Mouse (Mus musculus) myocyte (in vitro differentiated cells): Measurements from ENCODE around the gene Gm17409. TPM values are rescaled to one million over a fixed set of nuclear protein-coding genes. Genes with fewer than 3 reads are reported as not detected.

Source experiments
- H3K27me3 ChIP-seq: one replicate; pipeline ENCODE4 v1.6.1; 2011; ENCODE audit not compliant: control insufficient read depth, insufficient read depth, insufficient read length
- H3K36me3 ChIP-seq: one replicate; pipeline ENCODE4 v1.6.1; 2011; ENCODE audit not compliant: control insufficient read depth, insufficient read depth
- H3K4me2 ChIP-seq: one replicate; pipeline ENCODE4 v1.6.1; 2011; ENCODE audit warnings: low read depth, control low read depth
- H3K4me3 ChIP-seq: one replicate; pipeline ENCODE4 v1.5.1; 2011; ENCODE audit warnings: mild to moderate bottlenecking, control low read depth, moderate library complexity
- H3K79me2 ChIP-seq: one replicate; pipeline ENCODE4 v1.6.1; 2011; ENCODE audit not compliant: control insufficient read depth, insufficient read depth
- H3ac ChIP-seq: one replicate; pipeline ENCODE4 v1.6.1; 2011; ENCODE audit not compliant: control insufficient read depth, insufficient read length
- CEBPB ChIP-seq: IDR thresholded peaks from 2 replicates; pipeline ENCODE4 v1.6.1; 2011; ENCODE audit warnings: mild to moderate bottlenecking, moderate library complexity; ENCODE audit not compliant: poor library complexity, insufficient read depth, severe bottlenecking
- E2F4 ChIP-seq: IDR thresholded peaks from one replicate; pipeline ENCODE4 v1.6.1; 2011; ENCODE audit warnings: mild to moderate bottlenecking, control low read depth, moderate library complexity; ENCODE audit not compliant: insufficient read depth
- MAX ChIP-seq: IDR thresholded peaks from one replicate; pipeline ENCODE4 v1.6.1; 2011; ENCODE audit warnings: low read depth, mild to moderate bottlenecking, control low read depth
- MYOD1 ChIP-seq, 3 experiments: IDR thresholded peaks; one replicate each; pipeline ENCODE4 v1.6.1; 2011; ENCODE audit warnings: control low read depth in 2 of 3, low read depth in 2 of 3, mild to moderate bottlenecking in 2 of 3, moderate library complexity in 1 of 3; ENCODE audit not compliant: insufficient read length in 2 of 3, control insufficient read depth in 1 of 3
- MYOG ChIP-seq, 3 experiments: IDR thresholded peaks; one replicate each; pipeline ENCODE4 v1.6.1; 2011; ENCODE audit warnings: control low read depth in 2 of 3, low read depth in 2 of 3, mild to moderate bottlenecking in 2 of 3; ENCODE audit not compliant: insufficient read length in 2 of 3, control insufficient read depth in 1 of 3, insufficient read depth in 1 of 3
- POLR2A ChIP-seq: IDR thresholded peaks from one replicate; pipeline ENCODE4 v1.6.1; 2011; ENCODE audit warnings: low read depth, mild to moderate bottlenecking, control low read depth, moderate library complexity; ENCODE audit not compliant: insufficient read length
- POLR2AphosphoS2 ChIP-seq: IDR thresholded peaks from one replicate; pipeline ENCODE4 v1.6.1; 2011; ENCODE audit warnings: low read depth, control low read depth; ENCODE audit not compliant: insufficient read length
- REST ChIP-seq: IDR thresholded peaks from one replicate; pipeline ENCODE4 v1.6.1; 2011; ENCODE audit warnings: mild to moderate bottlenecking, control low read depth, moderate library complexity; ENCODE audit not compliant: insufficient read depth, insufficient read length
- SRF ChIP-seq: IDR thresholded peaks from one replicate; pipeline ENCODE4 v1.6.1; 2011; ENCODE audit warnings: low read depth; ENCODE audit not compliant: control insufficient read depth, insufficient read length
- TCF12 ChIP-seq: IDR thresholded peaks from one replicate; pipeline ENCODE4 v1.6.1; 2011; ENCODE audit warnings: mild to moderate bottlenecking, control low read depth; ENCODE audit not compliant: poor library complexity, insufficient read depth, severe bottlenecking
- TCF3 ChIP-seq: IDR thresholded peaks from one replicate; pipeline ENCODE4 v1.6.1; 2011; ENCODE audit warnings: low read depth, control low read depth; ENCODE audit not compliant: insufficient read length
- USF1 ChIP-seq: IDR thresholded peaks from one replicate; pipeline ENCODE4 v1.6.1; 2011; ENCODE audit warnings: low read depth, mild to moderate bottlenecking, control low read depth, moderate library complexity
- polyA plus RNA-seq: library from polyadenylated mRNA; unstranded; fragments of >200 nt; fragmentation: generic; extraction: Trizol; gene quantifications from one replicate; pipeline ENCODE4 v1.2.1, GENCODE M21; 2012; ENCODE audit warnings: missing spikeins

Gene Gm17409
- polyA plus RNA-seq, 1 experiment = not detected

GRCm38 (mm10) chr2:58435507-58435906 lies 34.4 kb upstream of the Gm17409 start:
- no peak overlapping the region for H3ac ChIP-seq
- H3K79me2 ChIP-seq = no peaks in the 10 kb centered on the region
- no peak overlapping the region for H3K4me3 ChIP-seq
- H3K36me3 ChIP-seq = peaks cover 9% of the 10 kb centered on the region
- no peak for TF ChIP-seq MYOD1 (IDR thresholded peaks at IDR 0.05; ENCODE audit: control insufficient read depth in 1 of 3, insufficient read length in 2 of 3, low read depth in 2 of 3)
- TF ChIP-seq SRF = no peak
- H3K27me3 ChIP-seq = no peaks in the 10 kb centered on the region
- H3K4me2 ChIP-seq = no peak overlapping the region

- TF ChIP-seq E2F4 (no peak), MYOD1 (IDR thresholded peaks at IDR 0.05; ENCODE audit: control insufficient read depth in 1 of 3, insufficient read length in 2 of 3, low read depth in 2 of 3) (no peak), USF1 (no peak), MAX (no peak), REST (no peak), SRF (no peak), CEBPB (no peak), POLR2AphosphoS2 (no peak), POLR2A (no peak)
- Histone ChIP-seq H3K4me2 (no peak overlapping the region), H3K27me3 (no peaks in the 10 kb centered on the region), H3K36me3 (peaks cover 9% of the 10 kb centered on the region), H3K4me3 (no peak overlapping the region), H3K79me2 (no peaks in the 10 kb centered on the region), H3ac (no peak overlapping the region)
Measured at GRCm38 (mm10) chr2:58436911-58437310, 33.0 kb upstream of the Gm17409 start.

- TF ChIP-seq TCF3 (no peak), MYOD1 (IDR thresholded peaks at IDR 0.05; ENCODE audit: control insufficient read depth in 1 of 3, insufficient read length in 2 of 3, low read depth in 2 of 3) (no peak), TCF12 (no peak), POLR2AphosphoS2 (no peak)
- Histone ChIP-seq H3K4me2 (no peak overlapping the region), H3K36me3 (peaks cover 26% of the 10 kb centered on the region), H3K4me3 (no peak overlapping the region), H3ac (no peak overlapping the region), H3K27me3 (no peaks in the 10 kb centered on the region), H3K79me2 (no peaks in the 10 kb centered on the region)
Measured at GRCm38 (mm10) chr2:58443163-58443562, 26.8 kb upstream of the Gm17409 start.

- TF ChIP-seq SRF (no peak), POLR2A (no peak), POLR2AphosphoS2 (no peak), TCF3 (no peak), USF1 (no peak), TCF12 (no peak), E2F4 (no peak), CEBPB (no peak), MYOG (IDR thresholded peaks at IDR 0.05; ENCODE audit: control insufficient read depth in 1 of 3, insufficient read depth in 1 of 3, insufficient read length in 2 of 3, low read depth in 2 of 3) (no peak), MAX (no peak), MYOD1 (IDR thresholded peaks at IDR 0.05; ENCODE audit: control insufficient read depth in 1 of 3, insufficient read length in 2 of 3, low read depth in 2 of 3) (no peak), REST (no peak)
- Histone ChIP-seq H3K4me3 (no peak overlapping the region), H3ac (no peak overlapping the region), H3K79me2 (peaks cover 7% of the 10 kb centered on the region), H3K4me2 (no peak overlapping the region), H3K36me3 (peaks cover 21% of the 10 kb centered on the region), H3K27me3 (no peaks in the 10 kb centered on the region)
Measured at GRCm38 (mm10) chr2:58447001-58447400, 22.9 kb upstream of the Gm17409 start.

DNA sequence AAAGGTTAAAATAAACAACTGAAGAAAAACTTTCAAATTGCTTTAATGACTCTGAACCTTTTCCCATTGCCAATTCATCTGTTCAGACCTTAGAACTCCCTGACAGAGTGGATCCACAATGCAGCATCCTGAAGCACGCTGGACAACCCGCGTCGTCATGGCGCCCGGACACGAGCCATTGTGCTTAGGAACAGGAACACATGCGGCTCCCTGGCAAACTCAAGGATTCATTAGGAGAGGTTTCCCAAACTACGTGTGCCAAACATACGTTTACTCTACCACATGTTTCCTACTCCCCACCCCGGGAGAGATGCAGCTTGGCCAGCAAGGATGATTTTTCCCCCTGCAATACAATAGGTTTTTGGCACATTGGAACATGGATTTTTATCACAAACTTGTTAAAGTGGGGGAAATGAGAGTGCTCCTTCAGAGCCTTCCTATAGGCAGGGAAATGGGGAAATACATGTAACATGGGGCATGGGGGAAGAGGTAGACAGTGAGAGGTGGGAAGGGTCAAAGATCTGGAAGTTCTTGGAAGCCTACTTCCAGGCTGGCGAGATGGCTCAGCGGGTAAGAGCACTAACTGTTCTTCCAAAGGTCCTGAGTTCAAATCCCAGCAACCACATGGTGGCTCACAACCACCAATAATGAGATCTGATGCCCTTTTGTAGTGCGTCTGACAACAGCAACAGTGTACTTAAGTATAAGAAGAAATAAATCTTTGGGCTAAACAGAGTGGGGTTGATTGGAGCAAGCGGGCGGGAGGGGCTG lies 15.6 kb upstream of the Gm17409 start:
- Histone ChIP-seq H3K36me3 (peaks cover 23% of the 10 kb centered on the region), H3ac (no peak overlapping the region), H3K4me2 (no peak overlapping the region), H3K4me3 (no peak overlapping the region), H3K79me2 (peaks cover 8% of the 10 kb centered on the region), H3K27me3 (no peaks in the 10 kb centered on the region)
- TF ChIP-seq SRF = no peak
- TF ChIP-seq E2F4 = no peak
- no peak for TF ChIP-seq CEBPB
- no peak for TF ChIP-seq POLR2AphosphoS2
- TF ChIP-seq MAX = no peak
- TF ChIP-seq POLR2A = no peak
- no peak for TF ChIP-seq USF1
- TF ChIP-seq TCF12 = no peak
- no peak for TF ChIP-seq TCF3
- TF ChIP-seq MYOG (IDR thresholded peaks at IDR 0.05; ENCODE audit: control insufficient read depth in 1 of 3, insufficient read depth in 1 of 3, insufficient read length in 2 of 3, low read depth in 2 of 3) = no peak
- TF ChIP-seq MYOD1 (IDR thresholded peaks at IDR 0.05; ENCODE audit: control insufficient read depth in 1 of 3, insufficient read length in 2 of 3, low read depth in 2 of 3) = no peak
- no peak for TF ChIP-seq REST
